ENCODE assay signal across 10 mouse cellular contexts in the genomic region with DNA sequence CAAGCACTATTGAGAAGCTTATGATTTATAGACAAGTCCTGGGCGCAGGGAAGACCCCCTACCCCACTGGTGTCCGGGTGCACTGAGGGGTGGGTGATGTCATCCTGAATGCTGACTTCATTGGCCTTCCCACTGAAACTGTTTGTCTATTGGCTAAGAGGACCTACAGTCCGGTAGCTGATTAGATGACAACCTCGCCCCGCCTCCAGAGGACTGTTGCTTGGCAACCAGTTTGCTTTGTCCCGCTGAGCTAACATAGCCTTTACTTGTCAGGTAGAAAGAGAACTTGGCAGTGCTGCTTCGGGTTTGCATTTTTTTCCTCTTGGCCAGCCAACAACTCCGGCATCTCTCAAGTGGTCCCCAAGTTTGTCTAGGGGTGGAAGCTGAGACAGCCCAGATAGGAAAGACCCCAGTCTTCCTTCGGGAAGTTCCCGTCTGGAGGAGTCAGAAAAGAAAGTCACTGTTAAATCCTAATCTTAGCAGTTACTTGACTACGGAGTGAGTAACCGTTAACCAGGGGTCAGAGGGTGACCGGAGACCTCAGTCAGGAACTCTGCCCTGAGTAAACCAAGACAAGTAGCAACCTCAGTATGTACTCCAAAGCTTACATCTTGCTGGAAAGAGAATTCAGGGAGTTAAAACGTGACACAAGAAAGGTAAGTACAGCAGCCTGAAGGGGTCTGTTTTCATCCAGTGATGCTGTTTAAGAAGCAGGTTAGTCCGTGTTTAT. TPM values are rescaled to one million over a fixed set of nuclear protein-coding genes. Genes with fewer than 3 reads are reported as not detected.
DNase-seq lines count a peak whose midpoint lies in the region; ATAC-seq and TF ChIP-seq lines count a peak whose summit lies in the region.
"Had no signal": no experiment of that assay in that cellular context is flagged by ENCODE, and none has a peak within 500 bp of the region (broad histone marks: within the 10 kb centered on the region; RNA-seq: fewer than 3 reads in every experiment).

Gene Ube2u (plus strand): TSS at position 258 of the 730 bp plus-strand sequence.

- 17% methylated on average over 15 of the region's 15 CpGs for WGBS in intestine, postnatal 0 days
- 23% methylated on average over 15 of the region's 15 CpGs for WGBS in stomach, embryonic 15.5 days

- ATAC-seq in intestine, postnatal 0 days: peak; percentile 63
- ATAC-seq in stomach, embryonic 15.5 days (ENCODE audit: insufficient read depth, low FRiP score, low read depth): peak; percentile 71; the same call in 1 of the 2 replicates

- intact Hi-C loops in left cerebral cortex, postnatal 25 days (cut with DNase I): no loop called here

- no peaks in the 10 kb centered on the region for H3K27me3 ChIP-seq in intestine, postnatal 0 days (replicated peaks; ENCODE audit: control insufficient read depth, insufficient read depth, low read length)
- H3K27me3 ChIP-seq in stomach, embryonic 15.5 days (replicated peaks): no peaks in the 10 kb centered on the region

- TF ChIP-seq CTCF in intestine, postnatal 0 days (IDR thresholded peaks at IDR 0.05; ENCODE audit: low read depth): no peak

- peak; percentile 52 for DNase-seq in ES-CJ7 (ENCODE audit: low read depth, low spot score)
- DNase-seq in brain, embryonic 18.5 days (ENCODE audit: low read depth, low spot score): peak; percentile 42
- peak; percentile 3 for DNase-seq in gonadal fat pad, adult 2 months (ENCODE audit: low read depth)
- DNase-seq in left cerebral cortex, postnatal 25 days (ENCODE audit: low spot score in 2 of 2): peak; percentile 26 to 46
- DNase-seq in lung, postnatal 4 days: peak; percentile 65 to 76
- no peak for DNase-seq in urinary bladder, postnatal 25 days (ENCODE audit: low spot score)

- H3K4me2 ChIP-seq in intestine, postnatal 0 days (replicated peaks; ENCODE audit: low read depth): peak within 1 kb of the TSS; percentile 42
- H3K4me2 ChIP-seq in stomach, embryonic 15.5 days: peak within 1 kb of the TSS; percentile 45

- no peak within 1 kb of the TSS for H3K27ac ChIP-seq in intestine, postnatal 0 days (ENCODE audit: low read depth, low read length)
- H3K27ac ChIP-seq in stomach, embryonic 15.5 days: no peak within 1 kb of the TSS

- H3K9me3 ChIP-seq in intestine, postnatal 0 days (ENCODE audit: control insufficient read depth): no peaks in the 10 kb centered on the region
- H3K9me3 ChIP-seq in stomach, embryonic 15.5 days: no peaks in the 10 kb centered on the region

- no peaks in the 10 kb centered on the region for H3K36me3 ChIP-seq in intestine, postnatal 0 days (ENCODE audit: control insufficient read depth, insufficient read depth)
- H3K36me3 ChIP-seq in stomach, embryonic 15.5 days: no peaks in the 10 kb centered on the region
- H3K36me3 ChIP-seq: G1E had no signal

- no peaks in the 10 kb centered on the region for H3K4me1 ChIP-seq in intestine, postnatal 0 days (replicated peaks; ENCODE audit: control insufficient read depth, insufficient read depth, low read length)
- no peaks in the 10 kb centered on the region for H3K4me1 ChIP-seq in stomach, embryonic 15.5 days

- H3K9ac ChIP-seq in intestine, postnatal 0 days (ENCODE audit: low read depth, low read length): no peak within 1 kb of the TSS
- H3K9ac ChIP-seq in stomach, embryonic 15.5 days: no peak within 1 kb of the TSS

- 0 out of 2 replicates have a peak within 1 kb of the TSS, but pooled peaks have one; percentile 4 for H3K4me3 ChIP-seq in intestine, postnatal 0 days (ENCODE audit: low read depth, low read length)
- H3K4me3 ChIP-seq in stomach, embryonic 15.5 days (replicated peaks): peak within 1 kb of the TSS; percentile 21

RNA-seq across cellular contexts. Expression of gene Ube2u, which starts in this region (rescaled TPM):
- 0.08 and 0.09 TPM in 2 replicates for polyA plus RNA-seq in gonadal fat pad, adult 2 months (2012; rRNA removed)
- polyA plus RNA-seq in intestine, postnatal 0 days (2015; fragmentation: Nextera tagmentation; extraction: Ambion mirVana): 0.08 TPM in 1 of 2 replicates, not detected in the other
- not detected for total RNA-seq in left cerebral cortex, postnatal 25 days (2021)
- polyA plus RNA-seq in stomach, embryonic 15.5 days (2015; fragmentation: Nextera tagmentation; extraction: Ambion mirVana): 0.17 and 0.24 TPM in 2 replicates
- total RNA-seq: G1E; hematopoietic stem cell, adult 5-6 weeks had no signal
- polyA plus RNA-seq: G1E had no signal

Comparison
In these comparisons a context has a peak if more than half of its experiments do, and no peak if none do; other contexts are left out.
1. Peak in DNase-seq in gonadal fat pad, adult 2 months; RNA of the gene not detected or under 1 TPM.
2. Peak in ATAC-seq, H3K4me3 ChIP-seq and H3K4me2 ChIP-seq in intestine, postnatal 0 days; RNA of the gene not detected or under 1 TPM.
3. Peak in DNase-seq in left cerebral cortex, postnatal 25 days; RNA of the gene not detected or under 1 TPM.
4. Peak in ATAC-seq, H3K4me3 ChIP-seq and H3K4me2 ChIP-seq in stomach, embryonic 15.5 days; RNA of the gene not detected or under 1 TPM.